Mouse (Mus musculus): ENCODE measurements around the gene Zfp30.

GRCm38 (mm10) chr7:29839256-29839655, 55.5 kb downstream of the Zfp30 start:
- TF ChIP-seq GATA1 (IDR thresholded peaks at IDR 0.05; ENCODE audit: borderline replicate concordance, low read length) = no peak
- no peak for TF ChIP-seq FLI1 (IDR thresholded peaks at IDR 0.05; ENCODE audit: low read length)
